Mouse (Mus musculus) kidney, postnatal 0 days (tissue): ENCODE measurements around the gene Blm. TPM values are rescaled to one million over a fixed set of nuclear protein-coding genes. Genes with fewer than 3 reads are reported as not detected.

Source experiments
- ATAC-seq: fragments of 200-750 bp; cut with Nextera tagmentation; replicated peaks from 2 replicates; pipeline ENCODE4 v1.8.0; 2017; ENCODE audit warnings: low read depth, moderate number of reproducible peaks, moderate TSS enrichment, moderate library complexity; ENCODE audit not compliant: low FRiP score
- DNase-seq: peaks from one replicate; pipeline ENCODE4 v3.0.0-alpha.2; 2016; ENCODE audit warnings: low spot score
- H3K27ac ChIP-seq: fragments of 300-500 bp; sonication (generic); 2 replicates; pipeline ENCODE4 v1.5.1; 2014; ENCODE audit warnings: mild to moderate bottlenecking
- H3K27me3 ChIP-seq: fragments of 300-500 bp; sonication (generic); 2 replicates; pipeline ENCODE4 v1.6.1; 2014; ENCODE audit warnings: low read length, mixed read lengths; ENCODE audit not compliant: insufficient read depth
- H3K36me3 ChIP-seq: fragments of 300-500 bp; sonication (generic); 2 replicates; pipeline ENCODE4 v1.6.1; 2014; ENCODE audit warnings: low read length, mixed read lengths; ENCODE audit not compliant: insufficient read depth
- H3K4me1 ChIP-seq: fragments of 300-500 bp; sonication (generic); replicated peaks from 2 replicates; pipeline ENCODE4 v1.6.1; 2014; ENCODE audit warnings: antibody characterized with exemption, low read length, mixed read lengths; ENCODE audit not compliant: insufficient read depth
- H3K4me2 ChIP-seq: fragments of 300-500 bp; sonication (generic); 2 replicates; pipeline ENCODE4 v1.6.1; 2014; ENCODE audit warnings: mild to moderate bottlenecking, low read length, moderate library complexity, mixed read lengths
- H3K4me3 ChIP-seq: fragments of 300-500 bp; sonication (generic); replicated peaks from 2 replicates; pipeline ENCODE4 v1.5.1; 2014; ENCODE audit warnings: low read depth, low read length
- H3K9ac ChIP-seq: fragments of 300-500 bp; sonication (generic); 2 replicates; pipeline ENCODE4 v1.6.1; 2014; ENCODE audit warnings: low read depth, low read length
- H3K9me3 ChIP-seq: fragments of 300-500 bp; sonication (generic); replicated peaks from 2 replicates; pipeline ENCODE4 v1.6.1; 2016; ENCODE audit warnings: low read length, inconsistent platforms, mixed read lengths
- CTCF ChIP-seq: IDR thresholded peaks from 2 replicates; pipeline ENCODE4 v1.5.1; 2016; ENCODE audit warnings: antibody characterized with exemption, low read depth, mild to moderate bottlenecking, moderate library complexity
- WGBS: fragments of 180-500 bp; shearing (Covaris S2); extraction: QIAGEN DNeasy Blood & Tissue Kit; methylation state at CpG from one replicate; pipeline ENCODE4 v1.1.7; 2014; 5-methylcytosine and 5-hydroxymethylcytosine counted together
- polyA plus RNA-seq: library from polyadenylated mRNA; unstranded; fragments of >200 nt; fragmentation: Nextera tagmentation; extraction: Ambion mirVana; gene quantifications from 2 replicates; pipeline ENCODE4 v1.2.1, GENCODE M21; 2015

The Blm gene
- polyA plus RNA-seq, 1 experiment from 2014 or later: 6.7 TPM

DNA sequence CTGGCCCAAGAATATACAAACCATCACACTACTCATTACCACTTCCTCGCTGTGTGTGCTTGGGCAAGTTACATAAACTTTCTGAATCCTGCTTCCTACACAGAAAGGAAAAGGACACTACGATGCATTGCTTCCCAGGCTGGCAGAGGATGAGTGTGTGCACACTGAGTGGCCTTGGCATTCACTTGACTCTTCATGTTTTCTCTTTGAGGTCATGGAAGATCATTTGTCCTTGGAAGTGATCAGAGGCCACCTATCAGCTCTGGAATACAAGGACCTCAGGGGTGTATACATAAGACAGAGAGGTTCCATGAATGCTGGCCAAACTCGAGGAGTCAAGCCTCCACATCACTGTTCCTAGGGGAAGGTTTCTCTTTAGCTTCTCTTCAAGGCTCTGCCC lies 81.8 kb downstream of the Blm start:
- H3K4me1 ChIP-seq: no peaks in the 10 kb centered on the region
- no peak for ATAC-seq
- 96% methylated on average over 3 of the region's 3 CpGs for WGBS
- H3K4me2 ChIP-seq: no peak overlapping the region
- TF ChIP-seq CTCF: no peak
- no peak overlapping the region for H3K4me3 ChIP-seq
- H3K27ac ChIP-seq: no peak overlapping the region
- H3K27me3 ChIP-seq: no peaks in the 10 kb centered on the region
- 0 out of 2 replicates have a peak, but pooled peaks cover 6% of the 10 kb centered on the region for H3K36me3 ChIP-seq
- H3K9me3 ChIP-seq: no peaks in the 10 kb centered on the region
- no peak overlapping the region for H3K9ac ChIP-seq
- no peak for DNase-seq

DNA sequence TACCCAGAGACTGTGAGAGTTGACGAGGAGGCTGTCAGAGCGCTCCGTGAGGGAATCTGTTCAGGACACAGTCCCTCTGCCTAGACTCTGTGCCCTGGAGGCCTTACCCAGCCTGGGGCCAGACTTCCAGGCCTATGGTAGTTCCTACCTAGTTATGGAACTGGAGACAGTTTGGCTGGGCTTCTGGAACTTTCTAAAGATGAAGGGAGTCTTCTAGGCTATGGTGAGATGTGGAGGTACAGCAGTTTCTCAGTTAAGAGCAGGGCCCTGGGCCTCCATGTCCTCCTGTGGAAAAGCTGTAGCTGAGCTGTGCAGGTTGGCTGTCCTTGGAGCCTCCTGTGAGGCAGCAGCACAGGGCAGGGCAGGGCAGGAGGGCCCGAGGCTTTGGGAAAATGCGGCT lies 82.7 kb downstream of the Blm start:
- Histone ChIP-seq H3K9ac (no peak overlapping the region), H3K27ac (no peak overlapping the region), H3K9me3 (no peaks in the 10 kb centered on the region), H3K4me2 (no peak overlapping the region), H3K4me1 (no peaks in the 10 kb centered on the region), H3K4me3 (no peak overlapping the region), H3K36me3 (0 out of 2 replicates have a peak, but pooled peaks cover 6% of the 10 kb centered on the region), H3K27me3 (no peaks in the 10 kb centered on the region)
- TF ChIP-seq CTCF: no peak
- 91% methylated on average over 5 of the region's 5 CpGs for WGBS
- DNase-seq: no peak
- no peak for ATAC-seq

GRCm38 (mm10) chr7:80451550-80452232 lies 83.2 kb downstream of the Blm start:
- Histone ChIP-seq H3K27me3 (no peaks in the 10 kb centered on the region), H3K9me3 (no peaks in the 10 kb centered on the region), H3K4me1 (no peaks in the 10 kb centered on the region), H3K27ac (no peak overlapping the region), H3K36me3 (0 out of 2 replicates have a peak, but pooled peaks cover 6% of the 10 kb centered on the region), H3K4me2 (no peak overlapping the region), H3K4me3 (no peak overlapping the region), H3K9ac (no peak overlapping the region)
- no peak for TF ChIP-seq CTCF
- WGBS: 59% methylated on average over 3 of the region's 3 CpGs
- peak; percentile 43; the same call in 1 of the 2 replicates for ATAC-seq
- DNase-seq: no peak

GRCm38 (mm10) chr7:80450354-80450753 lies 84.6 kb downstream of the Blm start:
- Histone ChIP-seq H3K4me3 (no peak overlapping the region), H3K4me1 (no peaks in the 10 kb centered on the region)
- no peak for DNase-seq

GRCm38 (mm10) chr7:80449620-80450091 lies 85.3 kb downstream of the Blm start:
- Histone ChIP-seq H3K9me3 (no peaks in the 10 kb centered on the region), H3K36me3 (0 out of 2 replicates have a peak, but pooled peaks cover 6% of the 10 kb centered on the region), H3K4me2 (no peak overlapping the region), H3K4me1 (no peaks in the 10 kb centered on the region), H3K27ac (no peak overlapping the region), H3K4me3 (no peak overlapping the region), H3K9ac (no peak overlapping the region), H3K27me3 (no peaks in the 10 kb centered on the region)
- WGBS: 75% methylated on average over 6 of the region's 6 CpGs
- no peak for TF ChIP-seq CTCF
- ATAC-seq: no peak
- no peak for DNase-seq

More at GRCm38 (mm10) chr7:80450354-80450753, 84.6 kb downstream of the Blm start:
- no peak overlapping the region for H3K9ac ChIP-seq
- ATAC-seq: no peak
- H3K27ac ChIP-seq: no peak overlapping the region
- H3K9me3 ChIP-seq: no peaks in the 10 kb centered on the region
- H3K36me3 ChIP-seq: 0 out of 2 replicates have a peak, but pooled peaks cover 6% of the 10 kb centered on the region
- WGBS: 73% methylated on average over 4 of the region's 4 CpGs
- H3K27me3 ChIP-seq: no peaks in the 10 kb centered on the region
- no peak for TF ChIP-seq CTCF
- H3K4me2 ChIP-seq: no peak overlapping the region

DNA sequence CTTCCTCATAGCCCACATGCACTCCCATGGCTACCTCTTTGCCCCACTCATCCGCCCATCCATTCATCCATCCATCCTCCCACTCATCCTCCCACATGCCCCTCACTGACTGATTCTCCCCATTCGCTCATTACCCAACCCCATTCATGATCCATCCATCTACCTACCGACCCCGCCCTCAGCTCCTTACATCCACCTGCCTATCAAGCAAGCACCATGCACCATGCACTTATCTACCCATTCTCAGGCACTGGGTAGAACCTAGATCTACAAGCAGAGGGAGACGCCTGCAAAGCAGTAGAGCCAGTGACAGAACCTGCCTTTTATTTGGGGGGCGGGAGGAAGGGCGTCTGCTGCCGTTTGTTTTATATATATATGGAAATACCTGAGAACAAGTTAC lies 87.6 kb downstream of the Blm start:
- Histone ChIP-seq H3K9ac (no peak overlapping the region), H3K27ac (no peak overlapping the region), H3K27me3 (no peaks in the 10 kb centered on the region), H3K9me3 (no peaks in the 10 kb centered on the region), H3K4me1 (no peaks in the 10 kb centered on the region), H3K4me3 (no peak overlapping the region), H3K36me3 (no peaks in the 10 kb centered on the region), H3K4me2 (no peak overlapping the region)
- no peak for ATAC-seq
- TF ChIP-seq CTCF: no peak
- 95% methylated on average over 8 of the region's 8 CpGs for WGBS
- DNase-seq: no peak
